Mouse (Mus musculus): ENCODE measurements around the gene Vezt. TPM values are rescaled to one million over a fixed set of nuclear protein-coding genes. Genes with fewer than 3 reads are reported as not detected.

Vezt gene
- polyA plus RNA-seq, 1 experiment from 2014 or later: 39.0 TPM

- Histone ChIP-seq H3K4me1 (ENCODE audit: control insufficient read depth, insufficient read depth, low read length) (no peaks in the 10 kb centered on the region), H3K9me3 (replicated peaks; ENCODE audit: control insufficient read depth, low read length) (no peaks in the 10 kb centered on the region), H3K36me3 (replicated peaks; ENCODE audit: control insufficient read depth, insufficient read depth, low read depth, low read length) (peaks cover 2% of the 10 kb centered on the region), H3K27ac (replicated peaks; ENCODE audit: low read depth, low read length) (no peak overlapping the region), H3K27me3 (ENCODE audit: control insufficient read depth, insufficient read depth, low read length) (no peaks in the 10 kb centered on the region), H3K9ac (replicated peaks; ENCODE audit: low read length) (no peak overlapping the region), H3K4me2 (ENCODE audit: low read depth, low read length) (no peak overlapping the region), H3K4me3 (ENCODE audit: low read depth, low read length) (no peak overlapping the region)
- ATAC-seq (replicated peaks; ENCODE audit: insufficient number of reproducible peaks, low FRiP score, low TSS enrichment, low read depth): no peak
- DNase-seq (ENCODE audit: low spot score): no peak
Observed at GRCm38 (mm10) chr10:93985357-93985756, 50.3 kb downstream of the Vezt start.

GRCm38 (mm10) chr10:93969306-93969705 is 66.3 kb downstream of the Vezt start:
- DNase-seq (ENCODE audit: low spot score): no peak
- Histone ChIP-seq H3K9me3 (replicated peaks; ENCODE audit: control insufficient read depth, low read length) (no peaks in the 10 kb centered on the region), H3K27ac (replicated peaks; ENCODE audit: low read depth, low read length) (no peak overlapping the region), H3K4me1 (ENCODE audit: control insufficient read depth, insufficient read depth, low read length) (no peaks in the 10 kb centered on the region), H3K9ac (replicated peaks; ENCODE audit: low read length) (no peak overlapping the region), H3K36me3 (replicated peaks; ENCODE audit: control insufficient read depth, insufficient read depth, low read depth, low read length) (peaks cover 2% of the 10 kb centered on the region; the same call in 1 of the 2 replicates), H3K27me3 (ENCODE audit: control insufficient read depth, insufficient read depth, low read length) (no peaks in the 10 kb centered on the region), H3K4me3 (ENCODE audit: low read depth, low read length) (no peak overlapping the region), H3K4me2 (ENCODE audit: low read depth, low read length) (no peak overlapping the region)
- no peak for ATAC-seq (replicated peaks; ENCODE audit: insufficient number of reproducible peaks, low FRiP score, low TSS enrichment, low read depth)
- 47% methylated on average over 10 of the region's 10 CpGs for WGBS

GRCm38 (mm10) chr10:93967486-93967885 is 68.1 kb downstream of the Vezt start:
- H3K4me3 ChIP-seq (ENCODE audit: low read depth, low read length): no peak overlapping the region
- H3K4me1 ChIP-seq (ENCODE audit: control insufficient read depth, insufficient read depth, low read length): no peaks in the 10 kb centered on the region
- ATAC-seq (replicated peaks; ENCODE audit: insufficient number of reproducible peaks, low FRiP score, low TSS enrichment, low read depth) (no peak), DNase-seq (ENCODE audit: low spot score) (peak; percentile 4)
- no peak overlapping the region for H3K9ac ChIP-seq (replicated peaks; ENCODE audit: low read length)
- no peak overlapping the region for H3K4me2 ChIP-seq (ENCODE audit: low read depth, low read length)
- H3K27ac ChIP-seq (replicated peaks; ENCODE audit: low read depth, low read length): no peak overlapping the region
- H3K27me3 ChIP-seq (ENCODE audit: control insufficient read depth, insufficient read depth, low read length): no peaks in the 10 kb centered on the region
- H3K36me3 ChIP-seq (replicated peaks; ENCODE audit: control insufficient read depth, insufficient read depth, low read depth, low read length): peaks cover 2% of the 10 kb centered on the region; the same call in 1 of the 2 replicates
- H3K9me3 ChIP-seq (replicated peaks; ENCODE audit: control insufficient read depth, low read length): no peaks in the 10 kb centered on the region

- H3K9me3 ChIP-seq (replicated peaks; ENCODE audit: control insufficient read depth, low read length): no peaks in the 10 kb centered on the region
- H3K27ac ChIP-seq (replicated peaks; ENCODE audit: low read depth, low read length): no peak overlapping the region
- H3K4me3 ChIP-seq (ENCODE audit: low read depth, low read length): no peak overlapping the region
- ATAC-seq (replicated peaks; ENCODE audit: insufficient number of reproducible peaks, low FRiP score, low TSS enrichment, low read depth) (no peak), DNase-seq (ENCODE audit: low spot score) (no peak)
- no peaks in the 10 kb centered on the region for H3K27me3 ChIP-seq (ENCODE audit: control insufficient read depth, insufficient read depth, low read length)
- H3K36me3 ChIP-seq (replicated peaks; ENCODE audit: control insufficient read depth, insufficient read depth, low read depth, low read length): no peaks in the 10 kb centered on the region
- H3K9ac ChIP-seq (replicated peaks; ENCODE audit: low read length): no peak overlapping the region
- no peaks in the 10 kb centered on the region for H3K4me1 ChIP-seq (ENCODE audit: control insufficient read depth, insufficient read depth, low read length)
- H3K4me2 ChIP-seq (ENCODE audit: low read depth, low read length): no peak overlapping the region
- 86% methylated on average over 3 of the region's 3 CpGs for WGBS
Observed at GRCm38 (mm10) chr10:93954023-93954422, 81.6 kb downstream of the Vezt start.

- H3K4me3 ChIP-seq (ENCODE audit: low read depth, low read length): no peak overlapping the region
- no peaks in the 10 kb centered on the region for H3K27me3 ChIP-seq (ENCODE audit: control insufficient read depth, insufficient read depth, low read length)
- no peak overlapping the region for H3K27ac ChIP-seq (replicated peaks; ENCODE audit: low read depth, low read length)
- H3K4me1 ChIP-seq (ENCODE audit: control insufficient read depth, insufficient read depth, low read length): no peaks in the 10 kb centered on the region
- ATAC-seq (replicated peaks; ENCODE audit: insufficient number of reproducible peaks, low FRiP score, low TSS enrichment, low read depth) (no peak), DNase-seq (ENCODE audit: low spot score) (no peak)
- no peak overlapping the region for H3K9ac ChIP-seq (replicated peaks; ENCODE audit: low read length)
- no peak overlapping the region for H3K4me2 ChIP-seq (ENCODE audit: low read depth, low read length)
- H3K36me3 ChIP-seq (replicated peaks; ENCODE audit: control insufficient read depth, insufficient read depth, low read depth, low read length): no peaks in the 10 kb centered on the region
- no peaks in the 10 kb centered on the region for H3K9me3 ChIP-seq (replicated peaks; ENCODE audit: control insufficient read depth, low read length)
- 91% methylated on average over 7 of the region's 7 CpGs for WGBS
Observed at GRCm38 (mm10) chr10:93953504-93953903, 82.1 kb downstream of the Vezt start.

GRCm38 (mm10) chr10:93950991-93951390 is 84.6 kb downstream of the Vezt start:
- Histone ChIP-seq H3K36me3 (replicated peaks; ENCODE audit: control insufficient read depth, insufficient read depth, low read depth, low read length) (no peaks in the 10 kb centered on the region), H3K4me1 (ENCODE audit: control insufficient read depth, insufficient read depth, low read length) (no peaks in the 10 kb centered on the region), H3K4me2 (ENCODE audit: low read depth, low read length) (no peak overlapping the region), H3K4me3 (ENCODE audit: low read depth, low read length) (no peak overlapping the region), H3K27ac (replicated peaks; ENCODE audit: low read depth, low read length) (no peak overlapping the region), H3K9ac (replicated peaks; ENCODE audit: low read length) (no peak overlapping the region), H3K9me3 (replicated peaks; ENCODE audit: control insufficient read depth, low read length) (no peaks in the 10 kb centered on the region), H3K27me3 (ENCODE audit: control insufficient read depth, insufficient read depth, low read length) (no peaks in the 10 kb centered on the region)
- ATAC-seq (replicated peaks; ENCODE audit: insufficient number of reproducible peaks, low FRiP score, low TSS enrichment, low read depth): no peak
- 87% methylated on average over 3 of the region's 3 CpGs for WGBS
- DNase-seq (ENCODE audit: low spot score): no peak

- Histone ChIP-seq H3K9me3 (replicated peaks; ENCODE audit: control insufficient read depth, low read length) (no peaks in the 10 kb centered on the region), H3K27me3 (ENCODE audit: control insufficient read depth, insufficient read depth, low read length) (no peaks in the 10 kb centered on the region), H3K4me2 (ENCODE audit: low read depth, low read length) (no peak overlapping the region), H3K4me1 (ENCODE audit: control insufficient read depth, insufficient read depth, low read length) (no peaks in the 10 kb centered on the region), H3K36me3 (replicated peaks; ENCODE audit: control insufficient read depth, insufficient read depth, low read depth, low read length) (no peaks in the 10 kb centered on the region), H3K27ac (replicated peaks; ENCODE audit: low read depth, low read length) (no peak overlapping the region), H3K9ac (replicated peaks; ENCODE audit: low read length) (no peak overlapping the region), H3K4me3 (ENCODE audit: low read depth, low read length) (no peak overlapping the region)
- no peak for ATAC-seq (replicated peaks; ENCODE audit: insufficient number of reproducible peaks, low FRiP score, low TSS enrichment, low read depth)
- 89% methylated on average over 2 of the region's 2 CpGs for WGBS
- DNase-seq (ENCODE audit: low spot score): no peak
Observed at GRCm38 (mm10) chr10:93949921-93950320, 85.7 kb downstream of the Vezt start.

- DNase-seq (ENCODE audit: low spot score) (no peak), ATAC-seq (replicated peaks; ENCODE audit: insufficient number of reproducible peaks, low FRiP score, low TSS enrichment, low read depth) (no peak)
- no peaks in the 10 kb centered on the region for H3K36me3 ChIP-seq (replicated peaks; ENCODE audit: control insufficient read depth, insufficient read depth, low read depth, low read length)
- H3K27me3 ChIP-seq (ENCODE audit: control insufficient read depth, insufficient read depth, low read length): no peaks in the 10 kb centered on the region
- no peak overlapping the region for H3K4me2 ChIP-seq (ENCODE audit: low read depth, low read length)
- no peak overlapping the region for H3K27ac ChIP-seq (replicated peaks; ENCODE audit: low read depth, low read length)
- H3K4me1 ChIP-seq (ENCODE audit: control insufficient read depth, insufficient read depth, low read length): no peaks in the 10 kb centered on the region
- 59% methylated on average over 9 of the region's 9 CpGs for WGBS
- no peaks in the 10 kb centered on the region for H3K9me3 ChIP-seq (replicated peaks; ENCODE audit: control insufficient read depth, low read length)
- H3K4me3 ChIP-seq (ENCODE audit: low read depth, low read length): no peak overlapping the region
- H3K9ac ChIP-seq (replicated peaks; ENCODE audit: low read length): no peak overlapping the region
Observed at GRCm38 (mm10) chr10:93945843-93946499, 89.6 kb downstream of the Vezt start.

All from embryonic facial prominence, embryonic 11.5 days (tissue).